Mouse (Mus musculus) embryonic facial prominence, embryonic 10.5 days (tissue): ENCODE results near the gene Ckmt1. TPM values are rescaled to one million over a fixed set of nuclear protein-coding genes. Genes with fewer than 3 reads are reported as not detected.
"Not testable (repeated sequence)": the region's sequence is repeated elsewhere in the genome, so short reads cannot be mapped to it uniquely, and the experiment has no call there.

ENCODE experiments used
- DNase-seq: peaks from one replicate; pipeline ENCODE4 v3.0.0-alpha.2; 2017; ENCODE audit warnings: low spot score
- H3K27ac ChIP-seq: fragments of 300-500 bp; sonication (generic); replicated peaks from 2 replicates; pipeline ENCODE4 v1.5.1; 2016; ENCODE audit warnings: mild to moderate bottlenecking
- H3K27me3 ChIP-seq: fragments of 300-500 bp; sonication (generic); replicated peaks from 2 replicates; pipeline ENCODE4 v1.6.1; 2016; ENCODE audit warnings: low read depth, mild to moderate bottlenecking; ENCODE audit not compliant: poor library complexity, severe bottlenecking
- H3K36me3 ChIP-seq: fragments of 300-500 bp; sonication (generic); replicated peaks from 2 replicates; pipeline ENCODE4 v1.6.1; 2016; ENCODE audit warnings: mild to moderate bottlenecking, moderate library complexity
- H3K4me1 ChIP-seq: fragments of 300-500 bp; sonication (generic); 2 replicates; pipeline ENCODE4 v1.6.1; 2016
- H3K4me3 ChIP-seq: fragments of 300-500 bp; sonication (generic); 2 replicates; pipeline ENCODE4 v1.5.1; 2016; ENCODE audit warnings: mild to moderate bottlenecking, moderate library complexity
- H3K9me3 ChIP-seq: fragments of 300-500 bp; sonication (generic); 2 replicates; pipeline ENCODE4 v1.6.1; 2016; ENCODE audit warnings: mild to moderate bottlenecking
- WGBS: fragments of 180-500 bp; shearing (Covaris S2); methylation state at CpG from one replicate; pipeline ENCODE4 v1.1.7; 2016; 5-methylcytosine and 5-hydroxymethylcytosine counted together
- polyA plus RNA-seq: library from polyadenylated mRNA; unstranded; fragments of >200 nt; fragmentation: Nextera tagmentation; extraction: Ambion mirVana; gene quantifications from 2 replicates; pipeline ENCODE4 v1.2.1, GENCODE M21; 2016

Ckmt1 gene
- polyA plus RNA-seq, 1 experiment from 2014 or later = 6.0 TPM

- Histone ChIP-seq H3K9me3 (no peaks in the 10 kb centered on the region), H3K4me3 (no peak overlapping the region), H3K4me1 (peaks cover 27% of the 10 kb centered on the region), H3K27ac (no peak overlapping the region), H3K27me3 (peaks cover 33% of the 10 kb centered on the region), H3K36me3 (no peaks in the 10 kb centered on the region)
- no peak for DNase-seq
- 53% methylated on average over 4 of the region's 4 CpGs for WGBS
These were observed 1.9 kb downstream of the Ckmt1 start for GRCm38 (mm10) chr2:121359461-121359860.

DNA sequence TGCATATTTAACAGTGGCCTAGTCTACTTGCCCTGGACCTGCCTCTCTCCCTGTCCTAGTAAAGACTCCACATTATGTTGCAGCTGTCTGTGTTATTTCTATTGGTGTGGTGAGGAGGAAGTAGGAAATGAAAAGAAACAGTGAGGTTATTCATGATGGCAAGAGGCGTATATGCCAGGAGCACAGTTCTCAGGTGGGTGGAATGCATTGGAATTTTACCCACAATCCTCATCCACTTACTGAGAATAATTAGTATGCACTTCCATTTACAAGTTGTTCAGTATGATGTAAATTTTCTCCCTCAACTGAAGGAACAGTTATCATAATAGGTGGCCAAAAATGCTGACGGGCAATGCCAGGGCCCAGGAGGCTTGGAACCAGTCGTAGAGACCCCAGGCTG lies 6.1 kb downstream of the Ckmt1 start:
- H3K9me3 ChIP-seq = no peaks in the 10 kb centered on the region
- no peak overlapping the region for H3K4me3 ChIP-seq
- no peaks in the 10 kb centered on the region for H3K36me3 ChIP-seq
- peaks cover 12% of the 10 kb centered on the region for H3K27me3 ChIP-seq
- no peak for DNase-seq
- WGBS = 89% methylated on average over 3 of the region's 3 CpGs
- H3K4me1 ChIP-seq = peaks cover 15% of the 10 kb centered on the region
- H3K27ac ChIP-seq = no peak overlapping the region

DNA sequence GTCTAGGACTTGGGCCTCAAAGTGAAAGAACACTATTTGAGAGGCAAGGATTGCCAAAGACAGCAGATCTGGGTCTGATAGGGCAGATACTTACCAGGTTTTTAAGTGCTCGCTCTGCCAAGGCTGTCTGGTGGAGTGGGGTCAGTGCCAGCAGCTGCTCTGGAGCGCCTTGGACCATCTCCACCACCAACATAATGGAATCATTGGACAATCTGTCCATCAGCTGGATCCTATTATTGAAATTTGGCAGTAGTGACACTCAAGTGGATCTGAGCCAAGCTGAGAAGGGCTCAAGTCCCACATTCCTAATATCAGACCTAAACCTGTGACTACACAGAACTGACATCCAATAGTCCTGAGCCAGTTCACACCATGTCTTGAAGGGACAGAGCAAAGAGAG lies 11.3 kb downstream of the Ckmt1 start:
- no peak overlapping the region for H3K4me3 ChIP-seq
- 88% methylated on average over 2 of the region's 2 CpGs for WGBS
- H3K27me3 ChIP-seq = no peaks in the 10 kb centered on the region
- H3K36me3 ChIP-seq = no peaks in the 10 kb centered on the region
- peaks cover 11% of the 10 kb centered on the region for H3K4me1 ChIP-seq
- no peak for DNase-seq
- no peaks in the 10 kb centered on the region for H3K9me3 ChIP-seq
- H3K27ac ChIP-seq = no peak overlapping the region

GRCm38 (mm10) chr2:121370921-121371320 lies 13.4 kb downstream of the Ckmt1 start:
- H3K27me3 ChIP-seq = no peaks in the 10 kb centered on the region
- 88% methylated on average over 5 of the region's 5 CpGs for WGBS
- H3K36me3 ChIP-seq = no peaks in the 10 kb centered on the region
- no peaks in the 10 kb centered on the region for H3K9me3 ChIP-seq
- no peak for DNase-seq
- H3K4me3 ChIP-seq = no peak overlapping the region
- H3K4me1 ChIP-seq = no peaks in the 10 kb centered on the region
- H3K27ac ChIP-seq = no peak overlapping the region

- no peak overlapping the region for H3K27ac ChIP-seq
- H3K27me3 ChIP-seq = no peaks in the 10 kb centered on the region
- H3K36me3 ChIP-seq = no peaks in the 10 kb centered on the region
- H3K9me3 ChIP-seq = no peaks in the 10 kb centered on the region
- no peaks in the 10 kb centered on the region; the same call in 1 of the 2 replicates for H3K4me1 ChIP-seq
- no peak for DNase-seq
- WGBS = 79% methylated on average over 3 of the region's 3 CpGs
- no peak overlapping the region for H3K4me3 ChIP-seq
These were observed 14.8 kb downstream of the Ckmt1 start for GRCm38 (mm10) chr2:121372266-121372665.

- Histone ChIP-seq H3K9me3 (no peaks in the 10 kb centered on the region), H3K4me1 (no peaks in the 10 kb centered on the region; the same call in 1 of the 2 replicates), H3K36me3 (no peaks in the 10 kb centered on the region), H3K27ac (no peak overlapping the region), H3K4me3 (no peak overlapping the region), H3K27me3 (no peaks in the 10 kb centered on the region)
- 57% methylated on average over 2 of the region's 2 CpGs for WGBS
- no peak for DNase-seq
These were observed 17.3 kb downstream of the Ckmt1 start for GRCm38 (mm10) chr2:121374766-121375165.

- not testable (repeated sequence) for H3K27ac ChIP-seq, H3K27me3 ChIP-seq, H3K9me3 ChIP-seq, DNase-seq, H3K36me3 ChIP-seq, H3K4me3 ChIP-seq, H3K4me1 ChIP-seq
- 94% methylated on average over 17 of the region's 17 CpGs for WGBS
These were observed 29.6 kb downstream of the Ckmt1 start, which contains the start of gene Strc for GRCm38 (mm10) chr2:121386961-121387575. Gene Strc, minus strand, starts transcription at chr2:121387168.

- no peak overlapping the region for H3K27ac ChIP-seq
- H3K4me3 ChIP-seq = no peak overlapping the region
- H3K36me3 ChIP-seq = no peaks in the 10 kb centered on the region
- 14% methylated on average over 8 of the region's 8 CpGs for WGBS
- DNase-seq = peak; percentile 82
- no peaks in the 10 kb centered on the region for H3K4me1 ChIP-seq
- H3K27me3 ChIP-seq = no peaks in the 10 kb centered on the region
- H3K9me3 ChIP-seq = no peaks in the 10 kb centered on the region
These were observed 39.1 kb downstream of the Ckmt1 start for GRCm38 (mm10) chr2:121396624-121397023.

DNA sequence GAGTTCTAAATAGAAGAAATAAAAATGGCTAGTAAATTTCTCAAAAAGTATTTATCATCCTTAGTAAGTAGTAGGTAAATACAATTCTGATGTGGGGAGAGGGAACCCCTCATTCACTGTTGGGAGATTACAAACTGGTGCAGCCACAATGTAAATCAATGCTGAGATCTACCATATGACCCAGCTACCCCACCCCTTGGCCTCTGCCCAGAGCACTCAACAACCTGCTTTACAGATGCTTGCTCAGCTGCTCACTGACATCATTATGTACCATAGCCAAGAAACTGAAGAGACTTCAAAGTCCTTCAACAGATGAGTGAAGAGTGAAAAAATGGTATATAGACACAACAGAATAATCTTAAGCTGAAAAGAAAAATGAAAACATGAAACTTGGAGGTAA lies 45.8 kb downstream of the Ckmt1 start:
- H3K27me3 ChIP-seq = no peaks in the 10 kb centered on the region
- no peaks in the 10 kb centered on the region for H3K4me1 ChIP-seq
- no peak overlapping the region for H3K27ac ChIP-seq
- H3K9me3 ChIP-seq = no peaks in the 10 kb centered on the region
- H3K4me3 ChIP-seq = no peak overlapping the region
- H3K36me3 ChIP-seq = no peaks in the 10 kb centered on the region
- no peak for DNase-seq

DNA sequence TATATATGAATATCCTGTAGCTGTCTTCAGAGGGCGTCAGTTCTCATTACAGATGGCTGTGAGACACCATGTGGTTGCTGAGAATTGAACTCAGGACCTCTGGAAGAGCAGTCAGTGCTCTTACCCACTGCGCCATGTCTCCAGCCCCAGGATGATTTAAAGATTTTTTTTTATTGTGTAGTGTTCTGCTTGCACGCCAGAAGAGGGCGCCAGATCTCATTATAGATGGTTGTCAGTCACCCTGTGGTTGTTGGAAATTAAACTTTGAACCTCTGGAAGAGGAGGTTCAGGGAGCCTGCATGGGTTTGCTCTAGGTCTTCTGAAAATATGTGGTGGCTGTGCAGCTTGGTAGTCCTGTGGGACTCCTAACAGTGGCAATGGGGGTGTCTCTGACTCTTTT lies 50.6 kb downstream of the Ckmt1 start:
- Histone ChIP-seq H3K4me3 (no peak overlapping the region), H3K27ac (no peak overlapping the region), H3K9me3 (no peaks in the 10 kb centered on the region), H3K27me3 (no peaks in the 10 kb centered on the region), H3K4me1 (peaks cover 6% of the 10 kb centered on the region; the same call in 1 of the 2 replicates), H3K36me3 (no peaks in the 10 kb centered on the region)
- DNase-seq = peak; percentile 45
- 33% methylated on average over 4 of the region's 4 CpGs for WGBS

DNA sequence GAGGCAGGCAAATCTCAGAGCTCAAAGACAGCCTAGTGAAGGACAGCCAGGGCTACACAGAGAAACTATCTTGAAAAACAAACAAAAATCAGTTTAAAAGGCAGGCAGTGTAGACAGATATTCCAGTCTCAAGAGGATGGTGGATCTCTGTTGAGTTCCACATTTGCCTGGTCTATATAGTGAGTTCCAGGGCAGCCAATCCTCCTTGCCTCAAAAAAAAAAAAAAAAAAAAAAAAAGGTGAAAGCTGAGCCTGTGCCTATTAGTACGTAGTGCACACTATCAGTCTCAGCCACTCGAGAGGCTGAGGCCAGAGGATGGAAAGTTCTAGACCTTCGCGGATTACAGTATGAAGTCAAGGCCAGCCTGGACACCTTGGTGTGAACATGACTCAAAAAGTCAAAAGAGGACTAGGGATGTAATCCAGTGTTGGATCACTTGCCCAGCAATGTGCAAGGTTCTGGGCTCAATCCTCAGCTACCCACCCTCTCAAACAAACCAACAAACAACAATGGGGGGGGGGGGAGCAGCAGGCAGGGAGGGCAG lies 55.4 kb downstream of the Ckmt1 start:
- peaks cover 27% of the 10 kb centered on the region for H3K4me1 ChIP-seq

More for the DNA sequence above, 55.4 kb downstream of the Ckmt1 start:
- Histone ChIP-seq H3K27me3 (no peaks in the 10 kb centered on the region), H3K36me3 (peaks cover 22% of the 10 kb centered on the region), H3K9me3 (no peaks in the 10 kb centered on the region), H3K27ac (peak overlapping the region; percentile 98), H3K4me3 (peak overlapping the region; percentile 99)
- WGBS = 11% methylated on average over 4 of the region's 4 CpGs
- DNase-seq = no peak
